19 mouse cellular contexts compared by ENCODE assay signal in the genomic region with DNA sequence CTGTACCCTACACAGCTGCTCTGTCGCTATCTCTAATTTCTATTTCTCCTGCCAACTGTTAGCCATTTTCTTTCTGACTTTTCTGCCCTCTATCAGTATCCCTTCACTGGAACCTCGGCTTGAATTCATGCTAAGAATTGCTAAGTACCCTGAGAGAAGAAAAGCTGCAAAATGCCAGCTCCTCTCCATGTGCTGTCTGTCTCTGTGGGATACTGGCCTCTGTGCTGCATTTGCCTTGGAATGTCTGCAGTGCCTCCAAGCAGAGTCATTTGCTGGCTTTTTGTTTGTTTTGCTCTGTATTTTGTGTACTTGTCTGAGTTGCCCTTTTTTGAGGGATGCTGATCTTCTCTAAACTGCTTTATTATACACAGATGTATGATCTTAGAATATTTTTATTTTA.
"Had no signal": no experiment of that assay in that cellular context is flagged by ENCODE, and none has a peak within 500 bp of the region (broad histone marks: within the 10 kb centered on the region; RNA-seq: fewer than 3 reads in every experiment).

No protein-coding gene starts in this region.

- H3K36me3 ChIP-seq: kidney, embryonic 15.5 days; limb, embryonic 10.5 days; limb, embryonic 13.5 days; liver, embryonic 12.5 days; liver, embryonic 15.5 days; lung, embryonic 15.5 days; midbrain, embryonic 10.5 days; midbrain, embryonic 15.5 days had no signal

- H3K27ac ChIP-seq: kidney, embryonic 15.5 days; left cerebral cortex, adult 2 months; limb, embryonic 10.5 days; limb, embryonic 13.5 days; liver, embryonic 12.5 days; liver, embryonic 15.5 days; lung, embryonic 15.5 days; midbrain, embryonic 10.5 days; midbrain, embryonic 15.5 days had no signal

- ATAC-seq: liver, embryonic 12.5 days; midbrain, embryonic 15.5 days had no signal

- H3K4me1 ChIP-seq: kidney, embryonic 15.5 days; limb, embryonic 10.5 days; limb, embryonic 13.5 days; liver, embryonic 12.5 days; liver, embryonic 15.5 days; lung, embryonic 15.5 days; megakaryocyte, embryonic 14.5 days; midbrain, embryonic 10.5 days; midbrain, embryonic 15.5 days had no signal

- H3K4me3 ChIP-seq: kidney, embryonic 15.5 days; left cerebral cortex, adult 2 months; limb, embryonic 10.5 days; limb, embryonic 13.5 days; liver, embryonic 12.5 days; liver, embryonic 15.5 days; lung, embryonic 15.5 days; megakaryocyte, embryonic 14.5 days; midbrain, embryonic 10.5 days; midbrain, embryonic 15.5 days had no signal

- H3K27me3 ChIP-seq: kidney, embryonic 15.5 days; limb, embryonic 13.5 days; liver, embryonic 12.5 days; liver, embryonic 15.5 days; lung, embryonic 15.5 days; megakaryocyte, embryonic 14.5 days; midbrain, embryonic 15.5 days had no signal

- DNase-seq: kidney, postnatal 10 days; kidney, postnatal 36 days; layer of hippocampus, postnatal 36 days; liver; lung, adult 18-20 months; lung, postnatal 10 days; lung, postnatal 36 days; thymus, adult 18-20 months; thymus, postnatal 4 days had no signal

- H3K9ac ChIP-seq: kidney, embryonic 15.5 days; limb, embryonic 13.5 days; liver, embryonic 12.5 days; liver, embryonic 15.5 days; lung, embryonic 15.5 days; midbrain, embryonic 15.5 days had no signal

- H3K9me3 ChIP-seq: kidney, embryonic 15.5 days; liver, embryonic 15.5 days; lung, embryonic 15.5 days; midbrain, embryonic 15.5 days had no signal

- H3K4me2 ChIP-seq: kidney, embryonic 15.5 days; limb, embryonic 13.5 days; liver, embryonic 12.5 days; liver, embryonic 15.5 days; lung, embryonic 15.5 days; midbrain, embryonic 15.5 days had no signal
